Mouse (Mus musculus): ENCODE data around the gene Nudt3.

- no peak for TF ChIP-seq POLR2A (IDR thresholded peaks at IDR 0.05; ENCODE audit: control insufficient read depth, low read depth, low read length)
- no peak for TF ChIP-seq CTCF (IDR thresholded peaks at IDR 0.05; ENCODE audit: control insufficient read depth, insufficient read depth, insufficient replicate concordance, low read depth, low read length)
Observed at GRCm38 (mm10) chr17:27621705-27622531, 1.4 kb downstream of the Nudt3 start.
